Mouse (Mus musculus): ENCODE measurements around the gene Dnah6.

Gene Dnah6

DNA sequence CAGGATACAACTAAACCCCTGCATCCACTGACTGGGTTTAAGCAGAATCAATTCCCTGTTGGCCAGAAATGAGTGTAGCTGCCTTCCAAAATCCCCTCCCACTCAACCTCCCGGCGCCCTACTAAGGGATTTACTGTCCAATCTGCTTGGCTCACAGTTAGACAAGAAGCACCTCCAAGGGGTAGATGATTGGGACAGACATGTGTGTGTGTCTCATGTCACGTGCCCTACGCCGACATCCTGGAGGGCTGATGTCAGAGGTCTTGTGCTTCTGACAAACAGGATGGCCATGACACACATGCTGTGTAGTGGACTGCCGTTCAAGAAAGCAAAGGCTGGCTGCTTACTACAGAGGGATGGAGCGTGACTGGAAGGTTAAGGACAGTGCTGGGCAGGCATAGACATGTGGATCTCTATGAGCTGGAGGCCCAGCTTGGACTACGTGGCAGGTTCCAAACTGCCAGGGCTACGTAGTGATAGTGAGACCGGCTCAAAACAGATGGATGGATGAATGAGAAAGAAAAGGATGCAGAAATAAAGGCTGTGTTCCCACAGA, 202.6 kb downstream of the Dnah6 start:
- DNase-seq = no peak

DNA sequence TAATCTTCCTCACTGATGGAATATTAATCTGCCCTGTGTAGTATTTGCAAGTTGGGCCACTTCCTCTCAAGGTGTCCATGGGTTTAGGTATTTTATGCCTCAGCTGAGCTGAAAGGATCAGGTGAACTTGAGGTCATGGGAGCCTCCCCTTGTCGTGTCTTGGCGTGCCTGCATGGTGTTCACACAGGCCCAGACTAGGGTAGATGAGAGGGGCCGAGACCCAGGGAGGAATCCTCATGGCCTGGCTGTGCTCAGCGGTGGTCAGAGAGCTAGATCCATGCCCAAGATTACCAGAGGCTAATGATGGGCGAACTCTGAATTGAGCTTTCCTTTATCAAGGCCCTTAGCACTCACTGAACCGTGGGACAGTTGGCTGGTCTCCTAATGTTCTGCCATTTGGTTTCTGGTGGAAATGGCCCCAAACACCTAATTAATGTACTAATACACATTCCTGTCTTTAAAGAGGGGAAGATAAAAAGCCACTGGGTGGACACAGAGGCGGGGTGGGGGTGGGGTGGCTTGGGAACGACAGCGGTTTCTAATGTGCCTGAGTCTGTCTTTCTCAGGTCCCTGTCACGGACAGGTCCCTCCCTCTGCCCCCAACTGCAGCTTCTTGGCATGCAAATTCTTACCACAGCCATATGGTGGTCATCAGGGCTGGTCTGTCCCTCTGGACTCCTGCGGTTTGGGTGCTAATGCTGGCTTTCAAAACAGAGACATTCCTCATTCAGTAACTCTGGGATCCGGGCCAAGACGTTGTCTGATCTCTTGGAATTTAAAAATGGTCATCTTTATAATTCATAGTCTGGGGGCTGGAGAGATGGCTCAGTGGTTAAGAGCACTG, 206.9 kb downstream of the Dnah6 start:
- peak; percentile 49 for DNase-seq

DNA sequence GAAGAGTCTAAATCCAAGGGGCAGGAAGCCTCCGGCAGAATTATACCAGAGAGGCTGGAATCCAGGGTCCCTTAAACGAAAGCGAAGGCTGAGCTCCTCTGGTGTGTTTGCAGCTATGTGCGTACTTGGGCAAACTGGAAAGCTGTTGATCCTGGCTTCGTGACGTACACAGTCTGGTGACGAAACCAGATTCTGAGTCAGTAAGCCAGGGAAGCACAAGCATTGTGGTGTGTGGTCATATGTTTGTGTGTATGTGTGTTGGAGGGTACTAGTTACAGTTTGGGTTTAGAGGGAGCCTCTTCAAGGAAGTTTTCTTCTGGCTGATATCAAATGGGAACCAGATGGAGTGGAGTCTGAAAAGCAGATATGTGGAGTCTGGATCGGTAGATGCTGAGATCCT, 208.5 kb downstream of the Dnah6 start:
- no peak for DNase-seq

DNA sequence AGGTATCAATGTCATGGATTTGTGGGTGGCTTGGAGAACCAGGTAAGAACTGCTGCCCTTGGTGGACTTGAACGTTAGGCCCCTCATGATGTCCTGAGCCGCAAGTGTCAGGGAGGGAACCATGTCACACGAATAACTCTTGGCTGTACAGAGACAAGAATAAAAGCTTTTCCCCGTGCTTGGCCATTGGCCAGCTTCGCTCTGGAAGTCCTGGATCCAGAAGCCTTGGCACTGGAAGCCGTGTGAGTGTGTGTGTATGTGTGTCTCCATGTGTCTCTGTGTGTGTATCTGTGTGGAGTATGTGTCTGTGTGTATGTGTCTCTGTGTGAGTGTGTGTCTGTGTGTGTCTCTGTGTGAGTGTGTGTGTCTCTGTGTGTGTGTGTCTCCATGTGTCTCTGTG, 209.6 kb downstream of the Dnah6 start:
- no peak for DNase-seq

DNA sequence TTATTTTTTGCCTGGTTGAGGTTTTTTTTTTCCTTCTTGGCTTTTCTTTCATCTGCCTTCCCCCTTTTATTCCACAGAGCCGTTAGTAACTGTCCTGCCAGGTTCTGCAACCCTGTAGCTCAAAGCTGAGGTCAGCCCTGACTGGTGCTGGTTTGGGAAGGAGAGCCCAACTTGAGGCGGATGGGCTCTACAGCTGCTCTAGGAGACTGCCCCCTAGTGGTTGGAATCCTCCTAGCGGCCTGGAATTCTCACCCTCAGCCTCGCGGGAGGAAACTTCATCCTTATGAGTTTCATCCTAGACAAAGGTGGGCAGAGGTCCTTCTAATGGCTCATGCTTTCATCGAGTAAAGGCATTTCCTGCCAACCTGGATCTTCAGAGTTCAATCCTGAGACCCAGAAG, 211.4 kb downstream of the Dnah6 start:
- DNase-seq = peak; percentile 51

DNA sequence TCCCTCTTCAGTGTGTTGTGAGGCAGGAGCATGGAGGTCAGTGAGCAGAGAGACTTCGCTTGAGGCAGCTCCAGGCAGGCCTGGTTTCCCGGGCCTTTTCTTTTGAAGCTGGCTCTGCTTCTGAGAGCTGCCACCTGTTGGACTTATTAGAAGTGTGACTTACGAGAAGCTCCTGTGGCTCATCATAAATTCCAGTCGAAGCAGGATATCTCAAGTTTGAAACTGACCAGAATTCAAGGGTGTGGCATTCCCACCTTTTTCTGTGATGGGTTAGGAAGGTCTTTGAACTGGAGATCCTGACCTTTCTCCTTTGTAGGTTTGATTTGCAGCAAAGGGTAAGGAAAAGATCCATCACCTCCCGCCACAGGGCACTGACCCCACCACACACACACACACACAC, 217.8 kb downstream of the Dnah6 start:
- no peak for DNase-seq

DNA sequence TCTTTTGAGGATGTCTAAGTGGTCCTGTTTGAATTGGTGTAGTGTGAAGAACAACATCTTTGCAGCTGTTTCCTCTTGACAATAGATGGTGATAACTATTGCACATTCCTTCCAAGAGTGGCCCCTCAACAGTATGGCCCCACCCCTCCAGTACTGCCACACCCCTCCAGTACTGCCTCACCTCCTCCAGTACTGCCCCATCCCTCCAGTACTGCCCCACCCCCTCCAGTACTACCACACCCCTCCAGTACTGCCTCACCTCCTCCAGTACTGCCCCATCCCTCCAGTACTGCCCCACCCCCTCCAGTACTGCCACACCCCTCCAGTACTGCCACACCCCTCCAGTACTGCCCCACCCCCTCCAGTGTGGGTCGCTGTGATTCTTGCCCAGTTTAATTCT, 219.1 kb downstream of the Dnah6 start:
- no peak for DNase-seq

DNA sequence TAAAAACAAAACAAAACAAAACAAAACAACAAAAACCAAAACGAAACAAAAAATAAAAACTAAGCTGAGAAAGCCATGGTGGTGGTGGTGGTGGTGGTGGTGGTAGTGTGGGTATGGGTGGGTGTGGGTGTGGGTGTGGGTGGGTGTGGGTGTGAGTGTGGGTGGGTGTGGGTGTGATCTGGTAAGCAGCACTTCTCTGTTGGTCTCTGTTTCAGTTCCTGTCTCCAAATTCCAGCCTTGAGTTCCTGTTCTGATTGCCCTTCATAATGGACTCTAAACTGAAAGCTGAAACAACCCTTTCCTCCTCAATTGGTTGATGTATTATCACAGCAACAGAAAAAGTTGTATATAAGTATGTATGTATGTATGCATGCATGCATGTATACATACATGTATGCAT, 222.6 kb downstream of the Dnah6 start:
- no peak for DNase-seq

DNA sequence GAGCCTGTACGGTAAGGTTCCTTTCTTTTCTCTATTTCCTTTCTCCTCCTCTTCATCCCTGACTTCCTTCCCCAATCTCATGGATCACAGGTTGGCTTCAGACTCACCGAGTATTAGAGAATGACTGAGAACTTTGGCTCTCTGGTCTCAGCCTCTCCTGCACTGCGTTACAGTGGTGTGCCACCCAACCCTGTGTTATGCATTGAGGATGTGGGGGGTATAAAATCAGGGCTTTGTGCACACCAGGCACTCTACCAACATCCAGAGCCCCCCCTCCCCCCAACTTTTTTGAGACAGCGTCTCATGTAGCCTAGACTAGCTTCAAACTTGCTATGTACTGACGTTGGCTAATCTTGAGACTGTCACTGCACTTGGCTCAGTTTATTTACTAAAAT, 227.8 kb downstream of the Dnah6 start:
- no peak for DNase-seq

DNA sequence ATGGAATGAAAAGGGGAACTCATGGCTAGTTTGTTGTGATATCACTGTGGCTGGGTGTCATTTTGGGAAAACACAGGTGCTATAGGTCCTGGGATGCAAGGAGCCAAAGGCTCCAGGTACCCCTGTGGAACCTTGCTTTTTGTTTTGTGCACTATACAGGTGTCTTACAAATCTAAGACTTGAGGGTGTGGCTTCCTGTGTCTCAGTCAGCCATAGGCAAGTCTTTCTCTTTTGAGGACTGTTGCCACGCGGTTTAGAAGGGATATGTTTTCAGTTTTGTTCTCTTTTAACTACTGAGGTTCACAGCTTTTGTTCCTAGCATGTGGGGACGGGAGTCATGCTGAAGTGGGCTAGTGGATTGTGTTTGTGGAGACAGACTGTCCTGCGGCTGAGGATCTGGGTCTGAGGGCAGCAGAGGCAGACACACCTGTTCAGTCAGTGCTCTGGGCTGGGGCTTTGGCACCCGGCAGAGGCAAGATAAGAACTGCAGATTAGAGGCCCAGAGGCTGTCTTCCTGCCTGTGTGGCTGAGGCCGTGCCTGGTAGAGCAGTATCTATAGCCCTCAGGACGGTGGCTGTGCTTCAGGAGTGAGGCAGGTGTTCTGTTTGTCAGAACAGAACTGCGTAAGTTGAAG, 228.3 kb downstream of the Dnah6 start:
- no peak for DNase-seq

DNA sequence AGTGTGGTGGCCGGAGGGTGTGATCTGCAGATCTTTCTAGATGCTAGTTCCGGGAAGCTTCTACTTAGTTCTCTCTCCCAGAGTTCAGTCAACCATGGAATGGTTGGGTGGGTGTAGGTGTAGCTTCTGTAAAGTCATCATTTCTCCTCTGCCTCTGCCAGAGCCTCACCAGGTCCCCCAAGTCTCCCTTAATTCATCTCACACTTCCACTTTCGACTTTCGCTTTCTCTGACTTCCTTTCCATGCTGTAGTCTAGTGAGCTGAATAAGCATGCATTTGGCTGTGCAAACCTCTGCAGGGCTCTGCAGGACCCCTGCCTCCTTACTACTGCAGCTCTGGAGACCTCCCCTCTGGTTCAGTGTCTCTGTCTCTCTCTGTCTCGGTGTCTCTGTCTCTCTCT, 231.2 kb downstream of the Dnah6 start:
- DNase-seq = no peak

DNA sequence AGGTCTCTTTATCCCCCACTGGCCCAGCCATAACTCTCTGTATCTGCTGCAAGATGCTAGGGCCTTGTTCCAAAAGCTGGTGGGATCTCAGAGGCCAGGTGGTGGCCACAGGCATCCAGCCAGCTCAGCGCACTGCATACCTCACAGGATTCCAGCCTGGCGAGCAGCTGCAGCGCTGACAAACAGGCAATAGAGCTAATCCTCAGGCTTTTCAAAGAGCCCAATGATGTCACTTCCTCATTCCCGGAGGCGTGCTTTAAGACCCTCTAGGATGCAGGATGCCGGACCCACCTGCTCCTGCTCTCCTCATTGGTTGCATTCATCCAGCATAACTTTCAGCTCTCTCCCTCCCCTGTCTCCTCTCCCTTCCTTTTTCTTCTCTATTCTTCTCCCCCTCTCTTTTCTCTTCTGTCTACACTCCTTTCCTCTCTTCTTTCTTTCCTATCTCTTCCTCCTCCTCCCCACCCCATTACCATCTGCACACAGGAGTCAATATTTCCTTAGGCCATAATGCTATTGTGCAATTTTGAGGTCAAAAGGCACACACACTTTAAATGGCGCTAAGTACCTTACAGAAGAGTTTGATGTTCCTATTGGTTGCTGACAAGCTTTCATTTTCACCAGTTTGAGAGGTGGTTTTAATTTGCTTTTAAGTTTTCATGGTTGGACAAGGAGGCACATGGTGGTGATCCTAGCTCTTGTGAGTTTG, 232.3 kb downstream of the Dnah6 start:
- DNase-seq = no peak

DNA sequence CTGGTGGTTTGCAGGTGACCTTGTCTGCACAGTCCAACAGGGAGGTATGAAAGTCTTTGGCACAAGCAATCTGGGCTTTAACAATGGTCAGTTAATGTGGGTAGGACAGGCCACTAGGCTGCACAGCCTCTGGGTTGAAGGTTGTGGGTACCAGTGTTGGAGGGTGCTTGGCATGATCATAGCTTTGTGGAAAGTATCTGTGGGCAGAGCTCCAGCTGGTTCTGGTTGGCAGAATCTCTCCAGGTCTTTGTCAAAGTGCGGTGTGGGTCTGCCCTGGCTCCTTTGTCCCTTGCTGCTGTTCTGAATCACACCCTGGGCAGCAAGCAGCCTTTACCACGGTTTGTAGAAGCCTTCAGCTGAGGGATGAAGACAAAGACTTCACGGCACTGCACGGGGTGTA, 238.9 kb downstream of the Dnah6 start:
- no peak for DNase-seq

DNA sequence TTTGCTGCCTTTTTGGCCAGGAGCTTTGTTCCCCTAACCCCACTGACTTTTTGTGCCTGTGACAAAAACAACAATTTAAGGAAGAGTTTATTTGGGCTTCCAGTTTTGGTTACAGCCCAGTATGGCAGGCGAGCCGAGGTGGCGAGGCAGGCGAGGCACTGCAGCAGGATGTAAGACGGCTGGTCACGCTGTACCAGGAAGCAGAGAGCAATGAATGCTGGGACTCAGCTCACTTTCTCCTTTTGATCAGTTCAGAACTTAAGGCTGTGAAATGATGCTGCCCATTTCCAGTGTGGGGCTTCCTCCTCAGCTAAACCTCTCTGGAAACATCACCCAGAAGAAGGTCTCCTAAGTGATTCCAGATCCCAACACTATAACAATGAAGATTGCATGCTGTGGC, 239.6 kb downstream of the Dnah6 start:
- no peak for DNase-seq

DNA sequence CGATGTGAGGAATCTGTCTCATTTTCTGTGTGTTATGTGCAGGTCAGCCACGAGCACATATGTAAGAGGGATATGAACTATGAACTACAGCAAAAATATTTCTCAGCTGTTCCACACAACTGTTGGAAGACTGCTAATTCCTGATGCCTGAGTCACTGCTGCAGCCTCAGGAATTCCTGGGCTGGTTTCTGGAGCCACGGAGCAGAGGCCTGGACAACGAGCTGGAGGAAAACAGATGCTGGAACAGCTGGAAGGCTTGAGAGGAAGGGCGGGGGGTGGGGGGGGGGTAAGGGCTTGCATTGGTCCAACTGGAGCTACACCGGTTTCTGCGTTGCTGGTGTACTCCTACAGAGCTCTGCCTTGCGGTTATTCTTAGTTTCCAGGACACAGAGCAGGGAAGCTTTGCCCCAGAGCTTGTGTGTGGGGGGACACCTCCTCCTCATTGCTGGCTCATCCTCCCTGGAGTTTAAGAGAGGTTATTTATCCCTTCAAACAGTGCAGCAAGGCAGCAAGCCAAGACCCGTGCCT, 240.3 kb downstream of the Dnah6 start:
- DNase-seq = peak; percentile 42

DNA sequence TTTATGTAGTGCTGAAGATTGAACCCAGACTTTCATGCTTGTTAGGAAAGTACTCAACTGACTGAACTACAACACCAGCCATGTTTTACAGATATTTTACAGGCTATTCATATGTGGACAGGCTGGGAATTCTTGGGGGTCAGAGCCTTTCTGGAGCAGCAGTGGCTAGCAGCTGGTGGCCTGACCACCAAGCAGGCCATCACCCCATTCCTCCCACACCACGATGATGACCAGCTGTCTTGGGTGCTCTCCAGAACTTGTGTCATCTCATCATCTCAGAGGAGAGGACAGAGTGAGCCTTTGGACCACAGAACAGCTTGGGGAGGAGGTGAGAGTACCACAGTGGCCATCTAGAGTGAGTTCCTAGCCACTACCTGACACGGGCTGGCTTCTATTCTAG, 244.6 kb downstream of the Dnah6 start:
- DNase-seq = no peak

DNA sequence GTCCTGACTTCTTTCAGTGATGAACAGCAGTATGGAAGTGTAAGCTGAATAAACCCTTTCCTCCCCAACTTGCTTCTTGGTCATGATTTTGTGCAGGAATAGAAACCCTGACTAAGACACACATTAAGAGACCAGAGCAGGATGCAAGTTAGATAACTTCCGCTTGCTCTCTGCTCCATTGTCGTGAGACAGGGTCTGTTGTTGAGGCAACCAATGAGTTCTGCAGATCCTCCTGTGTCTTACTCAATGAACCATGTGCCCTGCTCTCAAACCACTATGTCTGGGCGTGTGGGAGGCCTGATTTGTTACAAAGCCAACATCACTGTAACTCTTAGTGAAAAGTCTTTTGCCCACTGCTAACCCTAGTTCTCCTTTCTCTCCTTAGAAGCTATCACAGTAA, 250.4 kb downstream of the Dnah6 start:
- no peak for DNase-seq

DNA sequence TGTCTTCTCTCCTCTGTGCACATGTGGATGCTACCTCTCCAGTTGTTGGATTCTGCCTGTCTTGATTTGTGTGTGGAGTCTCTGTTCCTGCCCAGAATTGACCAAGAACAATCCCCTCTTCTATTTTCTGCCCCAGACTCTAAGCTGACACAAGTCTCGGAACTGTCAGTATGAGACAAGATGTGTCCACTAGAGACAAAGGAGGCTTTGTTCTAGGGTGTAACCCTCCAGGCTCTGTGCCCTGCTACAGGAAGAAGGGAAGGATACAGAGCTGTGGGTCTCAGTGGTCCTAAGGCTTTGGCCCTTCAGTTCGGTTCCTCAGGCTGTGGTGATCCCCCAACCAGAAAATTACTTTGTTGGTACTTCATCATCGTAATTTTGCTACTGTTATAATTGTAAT, 251.7 kb downstream of the Dnah6 start:
- DNase-seq = no peak
